Mouse (Mus musculus): ENCODE data around the gene Pard3b.

- no peak for TF ChIP-seq CTCF (IDR thresholded peaks at IDR 0.05; ENCODE audit: low read depth)
- no peak for TF ChIP-seq EP300 (IDR thresholded peaks at IDR 0.05; ENCODE audit: low read depth)
These were observed 544.0 kb downstream of the Pard3b start for GRCm38 (mm10) chr1:62182634-62183033.
